ENCODE assay signal across 25 mouse cellular contexts in the genomic region with DNA sequence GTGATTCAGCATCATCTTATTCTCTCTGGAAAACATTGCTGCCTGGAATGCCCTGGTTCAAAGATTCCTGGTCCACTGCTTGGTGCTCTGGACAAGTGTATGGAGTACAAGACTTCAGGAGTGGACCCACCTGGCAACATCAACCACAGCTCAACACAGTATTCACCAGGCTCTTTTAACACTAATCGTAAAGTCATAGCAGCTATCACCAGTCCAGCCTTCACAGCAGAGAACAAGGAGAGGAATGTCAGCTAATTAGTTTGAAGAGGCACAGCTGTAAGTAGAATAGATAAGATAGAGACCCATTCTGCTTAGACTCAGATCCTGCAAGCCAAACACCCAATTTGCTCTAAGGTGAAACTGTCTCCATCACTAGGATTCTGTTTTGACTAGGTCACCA.
"Had no signal": no experiment of that assay in that cellular context is flagged by ENCODE, and none has a peak within 500 bp of the region (broad histone marks: within the 10 kb centered on the region; RNA-seq: fewer than 3 reads in every experiment).

No protein-coding gene starts in this region.

- H3K27me3 ChIP-seq: hindbrain, embryonic 12.5 days; intestine, embryonic 15.5 days; limb, embryonic 12.5 days; liver, embryonic 13.5 days; liver, embryonic 15.5 days had no signal

- H3K36me3 ChIP-seq: hindbrain, embryonic 10.5 days; hindbrain, embryonic 12.5 days; intestine, embryonic 15.5 days; limb, embryonic 10.5 days; limb, embryonic 12.5 days; liver, embryonic 13.5 days; liver, embryonic 15.5 days had no signal

- ATAC-seq: forebrain, embryonic 16.5 days; hindbrain, embryonic 16.5 days; inflammation-experienced regulatory T-cells, adult 6 months; intestine, embryonic 15.5 days; intestine, postnatal 0 days; liver, postnatal 0 days had no signal

- H3K9ac ChIP-seq: hindbrain, embryonic 12.5 days; hindbrain, embryonic 14.5 days; intestine, embryonic 15.5 days; limb, embryonic 12.5 days; liver, embryonic 13.5 days; liver, embryonic 15.5 days; liver, postnatal 0 days had no signal

- H3K4me2 ChIP-seq: hindbrain, embryonic 12.5 days; hindbrain, embryonic 14.5 days; intestine, embryonic 15.5 days; limb, embryonic 12.5 days; liver, embryonic 13.5 days; liver, embryonic 15.5 days had no signal

- H3K4me1 ChIP-seq: hindbrain, embryonic 10.5 days; hindbrain, embryonic 12.5 days; intestine, embryonic 15.5 days; limb, embryonic 10.5 days; limb, embryonic 12.5 days; liver, embryonic 13.5 days; liver, embryonic 15.5 days had no signal

- DNase-seq: gastrocnemius, adult 2 months; gastrocnemius, postnatal 10 days; gastrocnemius, postnatal 25 days; heart, adult 18-20 months; heart, postnatal 10 days; heart, postnatal 4 days; kidney, adult 18-20 months; kidney, adult 9 months; kidney, postnatal 10 days; liver; liver, embryonic 13.5 days; liver, postnatal 0 days had no signal

- H3K4me3 ChIP-seq: gastrocnemius, adult 2 months; hindbrain, embryonic 10.5 days; hindbrain, embryonic 12.5 days; intestine, embryonic 15.5 days; layer of hippocampus, adult 2 months; left cerebral cortex, adult 2 months; limb, embryonic 10.5 days; limb, embryonic 12.5 days; liver, embryonic 13.5 days; liver, embryonic 15.5 days had no signal

- H3K9me3 ChIP-seq: hindbrain, embryonic 10.5 days; hindbrain, embryonic 12.5 days; intestine, embryonic 15.5 days; limb, embryonic 10.5 days; limb, embryonic 12.5 days; liver, embryonic 13.5 days; liver, embryonic 15.5 days had no signal

- H3K27ac ChIP-seq: gastrocnemius, adult 2 months; hindbrain, embryonic 10.5 days; hindbrain, embryonic 12.5 days; hindbrain, embryonic 14.5 days; intestine, embryonic 15.5 days; layer of hippocampus, adult 2 months; left cerebral cortex, adult 2 months; limb, embryonic 10.5 days; limb, embryonic 12.5 days; liver, embryonic 13.5 days; liver, embryonic 15.5 days had no signal
